Mouse (Mus musculus): ENCODE results near the gene Capn5.

Capn5 gene

GRCm38 (mm10) chr7:98176322-98177070 is 1.6 kb downstream of the Capn5 start:
- DNase-seq (ENCODE audit: low spot score) = no peak

DNA sequence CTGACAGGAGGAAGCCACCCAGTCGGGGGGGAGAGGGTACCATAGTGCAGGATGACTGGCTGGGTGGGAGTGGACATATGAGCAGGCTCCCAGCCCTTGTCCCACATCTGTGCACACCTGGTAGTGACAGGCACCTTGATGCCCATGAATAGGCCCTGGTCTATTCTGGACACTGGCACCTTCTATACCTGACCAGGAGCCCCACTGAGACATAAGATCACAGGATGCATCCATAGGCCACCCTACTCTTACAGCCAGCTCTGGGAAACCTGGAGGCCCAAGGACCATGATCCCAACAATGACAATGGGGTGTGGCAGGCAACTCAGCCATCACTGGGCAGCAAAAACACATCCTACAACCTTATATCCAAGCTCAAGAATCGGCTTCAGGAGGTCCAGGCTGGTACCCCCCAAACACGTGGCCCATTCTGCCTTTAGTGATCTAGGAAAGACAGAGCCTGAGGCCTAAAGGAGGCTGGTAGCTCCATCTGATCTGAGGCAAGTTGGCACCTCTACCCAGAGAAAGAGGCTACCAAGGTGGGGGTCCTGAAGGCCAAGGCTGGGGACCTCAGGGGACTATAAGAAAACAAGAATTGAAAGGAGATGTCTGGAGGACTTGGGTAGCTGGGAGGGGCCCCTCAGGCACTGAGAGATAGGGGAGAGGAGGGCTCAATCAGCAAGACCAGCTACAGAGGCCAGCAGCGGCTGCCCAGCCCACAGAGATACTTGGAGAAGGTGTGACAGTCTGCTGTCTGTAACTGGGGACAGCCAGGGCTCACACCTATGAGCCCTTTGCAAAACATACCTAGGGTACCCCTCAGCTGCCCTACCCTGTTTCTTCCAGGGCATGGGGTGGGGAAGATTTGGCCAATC is 3.0 kb downstream of the Capn5 start:
- DNase-seq (ENCODE audit: low spot score) = no peak

DNA sequence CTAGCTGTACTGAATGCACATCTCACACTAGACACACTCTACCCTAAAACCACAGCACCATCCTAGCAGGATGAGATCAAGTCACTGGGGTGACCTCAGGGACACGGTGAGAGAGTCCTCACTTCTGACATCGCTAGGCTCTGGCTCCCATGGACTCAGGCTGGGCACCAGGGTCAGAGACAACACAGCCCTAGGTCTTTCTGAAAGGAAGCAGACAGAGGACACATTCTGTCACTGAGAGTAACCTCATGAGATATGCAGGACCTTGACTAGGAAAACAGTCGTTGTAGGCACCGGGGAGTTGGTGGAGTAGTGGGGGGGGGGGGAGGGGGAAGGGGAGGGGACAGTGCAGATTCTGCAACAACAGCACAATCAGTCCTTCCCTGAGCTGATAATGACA is 4.7 kb downstream of the Capn5 start:
- no peak for DNase-seq (ENCODE audit: low spot score)

- no peak for DNase-seq (ENCODE audit: low spot score)
Measured at GRCm38 (mm10) chr7:98172661-98173060, 5.4 kb downstream of the Capn5 start.

GRCm38 (mm10) chr7:98171141-98172073 is 6.7 kb downstream of the Capn5 start:
- DNase-seq (ENCODE audit: low spot score) = no peak

GRCm38 (mm10) chr7:98164999-98165528 is 13.0 kb downstream of the Capn5 start:
- no peak for DNase-seq (ENCODE audit: low spot score)

DNA sequence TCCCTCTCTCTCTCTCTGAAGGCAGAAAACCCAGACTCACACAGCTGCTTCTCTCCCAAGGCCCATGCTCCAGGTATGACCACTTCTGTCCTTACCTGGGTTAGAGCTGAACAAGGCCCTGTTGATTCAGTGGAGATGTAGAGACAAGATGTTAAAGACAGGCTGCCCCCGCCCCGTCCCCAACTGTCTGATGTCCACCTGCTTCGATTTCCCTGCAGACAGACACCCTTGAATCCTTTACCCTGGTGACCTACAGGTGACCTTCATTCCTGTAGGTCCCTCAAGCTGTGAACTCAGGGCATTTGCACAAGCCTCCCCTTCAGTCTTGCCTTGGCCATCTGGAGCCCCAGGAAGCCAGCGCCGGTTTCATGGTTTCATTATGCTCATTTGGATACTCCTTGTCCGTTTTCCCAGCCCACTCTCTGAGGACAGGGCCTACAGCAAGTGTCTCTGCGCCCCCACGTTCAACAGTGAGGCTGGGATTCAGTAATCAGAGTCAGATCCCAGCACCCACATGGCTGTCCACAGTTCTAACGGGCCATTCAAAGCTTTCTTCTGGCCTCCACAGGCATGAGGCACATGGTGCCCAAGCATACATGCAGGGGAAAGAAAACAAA is 13.6 kb downstream of the Capn5 start:
- DNase-seq (ENCODE audit: low spot score) = no peak

GRCm38 (mm10) chr7:98163700-98164099 is 14.4 kb downstream of the Capn5 start:
- DNase-seq (ENCODE audit: low spot score) = no peak

GRCm38 (mm10) chr7:98162239-98162638 is 15.8 kb downstream of the Capn5 start:
- no peak for DNase-seq (ENCODE audit: low spot score)

DNA sequence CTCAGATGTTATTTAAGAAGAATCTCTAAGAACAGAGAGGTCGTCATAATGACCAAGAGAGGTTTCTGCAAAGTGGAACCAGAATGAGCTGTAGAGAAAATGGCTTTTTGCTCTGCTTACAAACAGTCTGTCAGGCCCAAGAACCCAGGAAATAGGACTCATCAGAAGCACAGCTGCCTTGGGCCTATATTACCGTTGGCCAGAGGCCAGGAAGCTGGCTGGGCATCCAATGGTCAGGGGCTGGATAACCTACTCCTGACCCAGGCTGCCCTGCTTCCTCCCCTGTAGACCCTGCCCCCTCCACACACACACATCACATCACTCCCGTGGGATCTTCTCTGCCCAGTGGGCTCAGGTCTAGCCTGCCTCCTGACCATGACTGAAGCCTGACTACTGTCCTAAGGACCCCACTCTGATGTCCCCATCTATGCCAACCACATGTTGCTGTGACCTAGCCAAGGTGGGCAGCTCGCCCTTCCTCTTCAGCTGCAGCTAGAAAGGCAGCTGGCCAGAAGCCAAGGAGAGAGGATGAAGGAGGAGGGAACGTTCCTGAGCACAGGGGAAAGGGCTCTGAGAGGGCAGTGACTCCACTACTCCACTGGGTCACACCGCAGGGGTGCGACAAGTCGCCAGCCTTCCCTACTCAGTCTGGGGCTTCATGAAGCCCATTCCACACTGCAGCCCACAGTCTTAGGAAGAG is 17.9 kb downstream of the Capn5 start:
- DNase-seq (ENCODE audit: low spot score) = no peak

GRCm38 (mm10) chr7:98158481-98158880 is 19.6 kb downstream of the Capn5 start:
- DNase-seq (ENCODE audit: low spot score) = no peak

GRCm38 (mm10) chr7:98157636-98158332 is 20.3 kb downstream of the Capn5 start:
- DNase-seq (ENCODE audit: low spot score) = no peak

- no peak for DNase-seq (ENCODE audit: low spot score)
Measured at GRCm38 (mm10) chr7:98156280-98156665, 21.8 kb downstream of the Capn5 start.

DNA sequence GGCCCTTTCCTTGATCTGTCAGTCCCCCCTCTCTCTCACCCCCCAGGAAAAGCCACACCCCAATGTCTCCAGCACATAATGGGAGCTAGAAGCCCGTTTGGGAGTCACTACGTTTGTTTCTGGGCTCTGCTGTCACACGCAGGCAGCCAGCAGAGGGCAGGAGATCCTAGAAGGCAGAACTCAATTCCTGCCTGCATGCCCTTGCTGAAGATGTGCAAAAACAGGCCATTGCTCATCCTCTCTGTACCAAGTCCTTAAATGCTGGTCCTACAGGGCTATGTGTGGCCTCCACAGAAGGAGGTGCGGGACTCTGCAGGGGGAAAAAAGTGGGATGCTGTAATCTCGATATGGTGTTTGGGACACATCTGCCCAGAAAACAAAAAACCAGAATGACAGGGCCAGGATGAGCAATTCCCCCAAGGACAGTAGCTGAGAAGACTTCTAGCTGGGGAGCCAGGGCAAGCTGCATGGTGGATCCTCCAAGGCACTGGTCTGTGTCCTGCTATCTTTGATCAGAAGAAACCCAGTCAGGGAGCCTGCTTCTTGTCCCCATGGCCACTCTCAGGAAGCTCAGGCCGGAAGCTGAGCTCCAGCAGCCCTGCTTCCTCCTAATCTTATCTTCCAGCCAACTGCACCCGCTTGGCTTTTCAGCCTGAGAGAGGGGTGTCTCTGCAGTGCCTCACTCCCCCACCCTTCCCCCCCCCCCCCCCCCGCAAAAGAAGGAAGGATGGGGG is 22.4 kb downstream of the Capn5 start:
- peak; percentile 80 for DNase-seq (ENCODE audit: low spot score)

DNA sequence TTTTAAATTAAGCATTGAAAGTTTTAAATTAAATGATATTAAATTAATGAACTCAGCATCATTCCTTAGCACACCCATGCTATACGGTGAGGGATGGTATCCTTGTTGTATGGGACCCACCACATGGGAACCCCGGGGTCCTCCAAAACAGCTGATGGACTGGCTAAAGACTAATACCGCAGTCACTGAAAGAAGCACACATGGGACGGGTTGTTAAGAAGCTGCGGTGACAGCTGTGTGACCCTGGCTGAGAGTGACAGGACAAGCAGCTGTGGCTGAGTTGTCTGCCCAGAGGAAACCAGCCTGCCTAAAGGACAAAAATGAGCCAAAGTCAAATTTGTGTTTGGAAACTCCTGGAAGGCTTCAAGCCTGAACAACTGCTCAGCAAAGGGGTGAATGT is 24.2 kb downstream of the Capn5 start:
- no peak for DNase-seq (ENCODE audit: low spot score)

DNA sequence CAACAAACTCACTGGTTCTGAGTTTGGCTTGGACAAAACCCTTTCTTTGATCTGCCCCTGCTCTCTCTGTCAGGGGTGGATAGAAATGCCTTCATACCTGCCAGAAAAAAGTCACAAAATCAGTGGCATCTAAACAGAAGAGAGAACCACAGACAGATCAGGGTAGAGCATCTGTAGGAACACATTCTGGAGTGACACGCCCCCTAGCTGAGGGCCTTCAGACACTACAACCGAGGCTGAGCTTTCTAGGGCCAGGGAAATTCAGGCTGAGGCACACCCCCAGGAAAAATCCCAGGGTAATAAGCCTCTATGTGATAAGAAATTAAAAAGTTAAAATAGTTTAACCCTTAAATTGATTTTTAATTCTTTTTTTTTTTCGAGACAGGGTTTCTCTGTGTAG is 24.7 kb downstream of the Capn5 start:
- DNase-seq (ENCODE audit: low spot score) = no peak

DNA sequence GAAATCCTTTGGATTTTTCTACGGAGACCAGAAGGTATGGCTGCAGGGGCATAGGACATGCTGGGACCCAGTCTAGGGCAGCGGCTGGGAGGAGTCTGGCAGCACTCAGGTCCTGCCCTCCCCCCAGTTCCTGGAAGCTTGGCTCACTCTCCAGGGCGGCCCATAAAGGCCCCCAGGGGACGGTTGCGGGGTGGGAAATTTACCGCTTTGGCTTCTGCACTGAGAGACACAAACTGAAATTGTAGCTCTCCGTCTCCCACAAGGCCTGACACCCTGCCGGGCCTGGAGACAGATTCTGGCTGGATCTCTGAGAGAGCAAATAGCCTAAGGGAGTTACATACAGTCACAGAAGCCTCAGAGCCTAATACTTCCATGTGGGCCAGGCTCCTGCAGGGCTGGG is 25.7 kb downstream of the Capn5 start:
- DNase-seq (ENCODE audit: low spot score) = no peak

DNA sequence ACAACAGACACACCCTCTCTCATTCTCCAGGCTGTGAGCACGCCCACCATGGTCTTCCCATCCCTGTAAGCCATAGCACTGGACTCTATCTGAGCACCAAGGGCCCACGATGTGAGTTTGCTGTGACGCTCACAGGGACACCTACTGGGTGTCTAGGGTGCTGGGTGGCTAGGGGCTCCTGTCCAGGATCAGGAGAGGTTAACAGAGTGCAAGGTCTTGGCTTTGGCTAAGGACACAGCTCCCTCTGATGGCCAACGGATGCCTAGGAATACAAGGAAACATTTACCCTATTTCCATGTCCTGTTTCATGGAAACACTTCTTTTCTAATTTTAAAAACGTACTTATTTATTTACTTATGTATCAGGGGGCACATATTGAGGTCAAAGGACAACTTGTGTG is 27.5 kb downstream of the Capn5 start:
- DNase-seq (ENCODE audit: low spot score) = no peak

DNA sequence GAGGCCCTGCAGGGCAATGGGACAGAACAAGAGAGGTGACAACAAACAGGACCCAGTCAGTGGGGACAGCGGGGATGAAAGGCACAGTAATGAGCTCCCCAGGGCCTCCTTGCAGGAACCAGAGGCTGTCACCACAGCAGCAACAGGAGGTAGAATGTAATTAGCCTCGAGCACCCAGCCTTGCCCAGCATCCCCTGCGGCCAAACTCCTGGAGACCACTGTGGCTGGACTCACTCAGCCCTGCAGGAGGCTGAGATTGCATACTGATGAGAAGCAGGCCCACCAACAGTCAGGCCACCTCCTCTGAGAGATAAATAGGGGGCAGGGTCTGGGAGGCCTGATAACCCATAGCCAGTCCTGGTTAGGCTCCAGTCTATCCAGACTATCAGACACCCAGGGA is 28.3 kb downstream of the Capn5 start:
- DNase-seq (ENCODE audit: low spot score) = no peak

Measured in retina, embryonic 14.5 days (tissue).